Mouse (Mus musculus) forebrain, embryonic 12.5 days (tissue): ENCODE data around the gene Mus81. TPM values are rescaled to one million over a fixed set of nuclear protein-coding genes. Genes with fewer than 3 reads are reported as not detected.

ENCODE experiments used
- ATAC-seq: fragments of 200-750 bp; cut with Nextera tagmentation; 2 replicates; pipeline ENCODE4 v1.8.0; 2017; ENCODE audit warnings: moderate TSS enrichment; ENCODE audit not compliant: low FRiP score
- H3K27ac ChIP-seq: fragments of 300-500 bp; sonication (generic); 2 replicates; pipeline ENCODE4 v1.5.1; 2016; ENCODE audit warnings: mild to moderate bottlenecking
- H3K27me3 ChIP-seq: fragments of 300-500 bp; sonication (generic); 2 replicates; pipeline ENCODE4 v1.6.1; 2016; ENCODE audit warnings: mild to moderate bottlenecking
- H3K36me3 ChIP-seq: fragments of 300-500 bp; sonication (generic); replicated peaks from 2 replicates; pipeline ENCODE4 v1.6.1; 2016; ENCODE audit warnings: mild to moderate bottlenecking
- H3K4me1 ChIP-seq: fragments of 300-500 bp; sonication (generic); 2 replicates; pipeline ENCODE4 v1.6.1; 2016
- H3K4me2 ChIP-seq: fragments of 300-500 bp; sonication (generic); 2 replicates; pipeline ENCODE4 v1.6.1; 2016; ENCODE audit warnings: mild to moderate bottlenecking, moderate library complexity
- H3K4me3 ChIP-seq: fragments of 300-500 bp; sonication (generic); replicated peaks from 2 replicates; pipeline ENCODE4 v1.5.1; 2016; ENCODE audit warnings: mild to moderate bottlenecking
- H3K9ac ChIP-seq: fragments of 300-500 bp; sonication (generic); 2 replicates; pipeline ENCODE4 v1.6.1; 2016; ENCODE audit warnings: mild to moderate bottlenecking
- H3K9me3 ChIP-seq: fragments of 300-500 bp; sonication (generic); 2 replicates; pipeline ENCODE4 v1.6.1; 2016
- WGBS: fragments of 180-500 bp; shearing (Covaris S2); methylation state at CpG from one replicate; pipeline ENCODE4 v1.1.7; 2016; 5-methylcytosine and 5-hydroxymethylcytosine counted together
- polyA plus RNA-seq: library from polyadenylated mRNA; unstranded; fragments of >200 nt; fragmentation: Nextera tagmentation; extraction: Ambion mirVana; gene quantifications from 2 replicates; pipeline ENCODE4 v1.2.1, GENCODE M21; 2016

The Mus81 gene
- polyA plus RNA-seq, 1 experiment from 2014 or later = 40.6 TPM

DNA sequence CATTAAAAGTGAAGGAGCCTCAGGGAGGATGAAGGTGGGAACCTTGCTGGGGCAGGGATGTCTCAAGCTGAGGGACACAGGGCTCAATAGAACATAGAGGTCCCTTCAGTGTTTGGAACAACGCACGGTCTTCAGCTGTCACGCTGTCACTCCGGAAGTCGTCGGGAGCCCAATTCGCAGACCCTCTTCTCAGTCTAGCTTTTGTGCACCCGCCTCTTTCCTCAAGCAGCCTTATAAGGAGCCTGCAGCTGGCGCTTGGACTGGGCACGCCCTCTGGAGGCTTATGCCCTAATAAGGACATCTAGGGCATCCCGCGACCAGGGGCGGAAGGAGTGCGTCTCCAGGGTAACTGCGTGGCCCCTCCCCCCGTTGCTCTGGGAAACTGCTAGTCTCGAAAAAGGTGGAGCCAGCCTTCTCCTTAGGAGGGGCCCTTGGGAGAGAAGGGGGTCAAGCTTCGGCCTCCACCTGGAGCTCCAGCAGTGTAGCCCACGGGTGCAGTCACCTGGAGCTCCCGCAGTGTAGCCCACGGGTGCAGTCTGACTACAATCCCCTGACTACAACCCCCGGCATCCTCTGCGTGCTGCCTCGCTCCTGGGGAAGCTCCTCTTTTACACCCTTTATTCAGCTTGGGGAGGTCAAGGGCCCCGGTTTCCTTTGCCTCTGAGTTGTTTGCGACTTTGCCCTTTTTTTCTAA is 823 bp upstream of the Mus81 start:
- peak overlapping the region; percentile 42 for H3K4me3 ChIP-seq
- peak overlapping the region; percentile 53 for H3K9ac ChIP-seq
- peak; percentile 79 for ATAC-seq
- no peaks in the 10 kb centered on the region for H3K27me3 ChIP-seq
- peaks cover 42% of the 10 kb centered on the region for H3K36me3 ChIP-seq
- under 1% methylated on average over 26 of the region's 26 CpGs for WGBS
- peak overlapping the region; percentile 100 for H3K27ac ChIP-seq
- H3K4me1 ChIP-seq = peaks cover 46% of the 10 kb centered on the region
- H3K9me3 ChIP-seq = no peaks in the 10 kb centered on the region
- H3K4me2 ChIP-seq = peak overlapping the region; percentile 79

DNA sequence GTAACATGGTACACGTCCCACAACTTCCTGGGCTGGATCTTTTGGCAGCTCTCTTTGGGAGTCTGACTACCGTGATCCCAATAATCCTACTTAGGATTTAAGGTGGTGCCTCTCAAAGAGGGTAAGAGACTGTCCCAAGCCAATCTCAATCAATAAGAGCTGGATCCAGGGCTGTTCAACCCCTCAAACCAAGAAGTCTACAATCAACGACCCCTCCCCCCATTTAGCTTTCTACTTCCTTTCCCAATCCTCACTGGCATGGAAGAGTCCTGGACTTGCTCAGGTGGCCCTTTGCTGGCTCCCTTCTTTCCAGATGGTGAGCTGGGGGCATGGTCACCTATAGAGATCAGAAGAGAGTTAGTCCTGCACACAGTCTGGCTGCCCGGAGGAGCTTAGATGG is 1.4 kb downstream of the Mus81 start:
- H3K4me3 ChIP-seq = no peak overlapping the region
- 0 out of 2 replicates have a peak overlapping the region, but pooled peaks have one; percentile 53 for H3K9ac ChIP-seq
- ATAC-seq = no peak
- 92% methylated on average over 4 of the region's 4 CpGs for WGBS
- H3K9me3 ChIP-seq = no peaks in the 10 kb centered on the region
- H3K27ac ChIP-seq = no peak overlapping the region
- H3K4me1 ChIP-seq = peaks cover 32% of the 10 kb centered on the region
- H3K36me3 ChIP-seq = peaks cover 44% of the 10 kb centered on the region
- H3K27me3 ChIP-seq = no peaks in the 10 kb centered on the region
- H3K4me2 ChIP-seq = peak overlapping the region; percentile 79; the same call in 1 of the 2 replicates

DNA sequence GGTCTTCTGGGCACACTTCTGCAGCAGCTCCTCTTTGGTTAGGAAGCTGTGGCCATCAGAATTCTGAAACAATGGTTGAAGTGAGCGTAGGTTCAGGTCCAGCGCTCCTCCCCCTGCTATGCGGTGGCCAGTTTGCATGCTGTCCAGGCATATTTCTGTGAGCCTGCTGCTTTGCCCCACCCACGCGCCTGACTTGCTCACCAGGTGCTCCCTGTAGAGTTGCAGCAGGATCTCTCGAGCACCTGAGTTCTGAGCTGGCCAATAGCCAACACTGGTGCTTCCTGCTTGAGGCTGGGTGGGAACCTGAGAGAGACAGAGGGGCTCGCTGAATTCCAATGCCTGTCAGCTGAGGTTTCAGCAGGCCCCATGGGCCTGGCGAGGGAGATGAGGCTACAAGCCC is 1.9 kb downstream of the Mus81 start:
- Histone ChIP-seq H3K36me3 (peaks cover 49% of the 10 kb centered on the region), H3K4me1 (peaks cover 29% of the 10 kb centered on the region), H3K4me2 (no peak overlapping the region), H3K9ac (no peak overlapping the region), H3K9me3 (no peaks in the 10 kb centered on the region), H3K4me3 (0 out of 2 replicates have a peak overlapping the region, but pooled peaks have one; percentile 4), H3K27me3 (no peaks in the 10 kb centered on the region), H3K27ac (no peak overlapping the region)
- 88% methylated on average over 8 of the region's 8 CpGs for WGBS
- ATAC-seq = no peak

- peaks cover 52% of the 10 kb centered on the region for H3K36me3 ChIP-seq
- ATAC-seq = no peak
- H3K4me3 ChIP-seq = no peak overlapping the region
- H3K27me3 ChIP-seq = no peaks in the 10 kb centered on the region
- no peaks in the 10 kb centered on the region for H3K9me3 ChIP-seq
- WGBS = 92% methylated on average over 7 of the region's 7 CpGs
- H3K9ac ChIP-seq = no peak overlapping the region
- H3K4me2 ChIP-seq = no peak overlapping the region
- H3K27ac ChIP-seq = no peak overlapping the region
- peaks cover 29% of the 10 kb centered on the region for H3K4me1 ChIP-seq
These were observed 2.4 kb downstream of the Mus81 start for GRCm38 (mm10) chr19:5485821-5486220.

DNA sequence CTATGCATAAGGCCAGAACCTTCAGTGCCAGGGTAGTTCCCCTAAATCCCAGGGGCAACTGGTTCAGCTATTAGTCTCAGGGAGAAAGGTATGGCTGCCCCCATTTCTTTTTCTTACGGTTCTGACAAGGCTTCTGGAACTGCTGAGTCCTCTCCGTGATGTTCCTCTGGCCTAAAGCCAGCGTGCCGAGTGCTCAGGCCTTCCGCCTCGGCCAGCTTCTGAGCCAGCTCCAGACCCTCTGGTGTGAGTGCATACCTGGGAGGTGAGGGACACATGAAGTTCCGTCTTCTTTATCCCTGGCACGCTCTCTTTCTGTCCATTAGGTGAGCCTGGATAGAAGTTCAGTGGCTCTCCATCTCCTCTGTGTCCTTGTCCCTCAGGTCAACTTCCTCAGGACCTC is 2.8 kb downstream of the Mus81 start:
- no peak for ATAC-seq
- Histone ChIP-seq H3K27ac (no peak overlapping the region), H3K4me3 (no peak overlapping the region), H3K27me3 (no peaks in the 10 kb centered on the region), H3K4me2 (no peak overlapping the region), H3K9me3 (no peaks in the 10 kb centered on the region), H3K36me3 (peaks cover 52% of the 10 kb centered on the region), H3K9ac (no peak overlapping the region), H3K4me1 (peaks cover 29% of the 10 kb centered on the region)
- WGBS = 92% methylated on average over 8 of the region's 8 CpGs

DNA sequence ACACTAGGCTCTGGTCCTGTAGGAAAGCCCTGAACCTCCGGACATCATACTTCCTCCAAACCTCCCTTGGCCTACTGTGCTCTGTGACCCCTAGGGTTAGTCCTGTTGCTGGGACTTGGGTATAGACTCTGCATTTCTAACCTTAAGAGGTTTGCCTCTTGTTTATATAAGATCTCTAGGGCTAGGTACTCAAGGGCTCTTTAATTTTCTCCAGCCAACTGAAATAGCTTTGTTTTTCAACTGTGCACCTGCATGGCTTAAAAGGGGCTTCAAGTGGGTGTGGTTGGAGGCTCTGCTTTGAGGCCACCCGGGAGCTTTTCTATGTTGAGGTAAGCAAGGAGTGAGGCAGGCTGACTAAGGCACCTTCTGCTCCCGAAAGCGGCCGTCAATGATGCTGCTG is 3.7 kb downstream of the Mus81 start:
- no peak overlapping the region for H3K4me3 ChIP-seq
- H3K9me3 ChIP-seq = no peaks in the 10 kb centered on the region
- ATAC-seq = no peak
- peaks cover 25% of the 10 kb centered on the region for H3K4me1 ChIP-seq
- no peak overlapping the region for H3K27ac ChIP-seq
- H3K27me3 ChIP-seq = no peaks in the 10 kb centered on the region
- WGBS = 89% methylated on average over 5 of the region's 5 CpGs
- peaks cover 52% of the 10 kb centered on the region for H3K36me3 ChIP-seq
- H3K9ac ChIP-seq = no peak overlapping the region
- H3K4me2 ChIP-seq = no peak overlapping the region

DNA sequence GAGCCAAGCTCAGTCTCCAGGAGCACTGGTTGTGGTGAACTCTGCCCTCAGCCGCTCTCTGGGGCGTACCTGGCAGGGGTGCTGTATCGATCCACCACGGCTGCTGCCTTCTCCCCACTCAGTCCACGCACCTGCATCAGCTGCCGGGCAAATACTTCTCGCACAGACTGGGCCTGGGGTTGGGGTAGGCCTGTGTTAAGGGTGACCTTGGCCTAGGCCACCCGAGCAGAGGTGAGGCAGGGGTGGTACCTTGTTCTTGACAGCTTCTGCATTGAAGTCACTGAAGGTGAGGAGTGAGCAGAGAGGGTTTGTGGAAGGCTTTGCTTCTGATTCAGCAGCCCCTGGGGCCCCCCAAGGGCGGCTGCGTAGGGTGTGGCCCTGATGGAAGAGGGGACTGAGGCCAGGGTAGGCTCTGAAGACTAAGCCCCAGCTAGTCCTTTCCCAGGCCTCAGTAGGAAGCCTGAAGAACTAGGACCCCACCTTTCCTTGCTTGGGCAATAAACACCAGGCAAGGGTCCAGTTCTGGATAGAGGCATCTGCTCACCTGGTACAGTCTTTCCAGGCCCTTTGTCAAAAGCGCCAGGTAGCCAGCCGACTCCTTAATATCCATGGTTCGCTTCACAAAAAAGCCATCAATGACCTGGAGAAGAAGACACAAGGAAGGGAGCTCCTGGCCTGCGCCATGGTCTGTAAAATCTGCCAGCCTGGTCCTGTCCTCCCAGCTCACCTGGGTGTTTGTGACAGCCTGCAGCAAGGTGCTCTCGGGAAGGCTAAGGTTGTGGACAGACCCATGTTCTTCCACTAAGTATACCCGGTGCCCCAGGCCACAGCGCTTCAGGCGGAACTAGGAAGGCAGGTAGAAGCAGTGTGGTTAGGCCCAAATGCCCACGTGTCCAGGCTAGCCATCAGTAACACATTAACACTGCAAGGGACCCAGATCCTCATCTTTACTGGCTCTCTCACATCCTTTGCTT is 4.5 kb downstream of the Mus81 start:
- Histone ChIP-seq H3K9me3 (no peaks in the 10 kb centered on the region), H3K4me3 (no peak overlapping the region), H3K4me1 (peaks cover 21% of the 10 kb centered on the region), H3K4me2 (no peak overlapping the region), H3K9ac (no peak overlapping the region), H3K27me3 (no peaks in the 10 kb centered on the region), H3K36me3 (peaks cover 52% of the 10 kb centered on the region), H3K27ac (no peak overlapping the region)
- 95% methylated on average over 19 of the region's 19 CpGs for WGBS
- no peak for ATAC-seq

GRCm38 (mm10) chr19:5481398-5481797 is 6.8 kb downstream of the Mus81 start:
- Histone ChIP-seq H3K9ac (no peak overlapping the region), H3K27me3 (no peaks in the 10 kb centered on the region), H3K4me3 (no peak overlapping the region), H3K36me3 (peaks cover 52% of the 10 kb centered on the region), H3K9me3 (no peaks in the 10 kb centered on the region), H3K4me1 (peaks cover 2% of the 10 kb centered on the region; the same call in 1 of the 2 replicates), H3K27ac (no peak overlapping the region), H3K4me2 (no peak overlapping the region)
- no peak for ATAC-seq
- WGBS = 93% methylated on average over 10 of the region's 10 CpGs

GRCm38 (mm10) chr19:5480016-5480415 is 8.2 kb downstream of the Mus81 start:
- Histone ChIP-seq H3K27me3 (no peaks in the 10 kb centered on the region), H3K4me1 (peaks cover 11% of the 10 kb centered on the region), H3K36me3 (peaks cover 39% of the 10 kb centered on the region), H3K27ac (no peak overlapping the region), H3K4me2 (no peak overlapping the region), H3K9me3 (no peaks in the 10 kb centered on the region), H3K4me3 (no peak overlapping the region), H3K9ac (no peak overlapping the region)
- 92% methylated on average over 10 of the region's 10 CpGs for WGBS
- ATAC-seq = no peak

- Histone ChIP-seq H3K36me3 (peaks cover 17% of the 10 kb centered on the region), H3K4me3 (no peak overlapping the region), H3K9me3 (no peaks in the 10 kb centered on the region), H3K27ac (no peak overlapping the region), H3K4me1 (peaks cover 26% of the 10 kb centered on the region), H3K4me2 (no peak overlapping the region; the same call in 1 of the 2 replicates), H3K9ac (no peak overlapping the region), H3K27me3 (no peaks in the 10 kb centered on the region)
- no peak for ATAC-seq
- WGBS = 89% methylated on average over 18 of the region's 18 CpGs
These were observed 10.4 kb downstream of the Mus81 start for GRCm38 (mm10) chr19:5477668-5478300.

GRCm38 (mm10) chr19:5477004-5477667 is 11.1 kb downstream of the Mus81 start:
- H3K36me3 ChIP-seq = peaks cover 11% of the 10 kb centered on the region
- H3K4me2 ChIP-seq = no peak overlapping the region
- WGBS = 88% methylated on average over 10 of the region's 10 CpGs
- H3K27ac ChIP-seq = no peak overlapping the region
- H3K27me3 ChIP-seq = no peaks in the 10 kb centered on the region
- no peaks in the 10 kb centered on the region for H3K9me3 ChIP-seq
- no peak for ATAC-seq
- H3K4me3 ChIP-seq = no peak overlapping the region
- peaks cover 26% of the 10 kb centered on the region for H3K4me1 ChIP-seq
- no peak overlapping the region for H3K9ac ChIP-seq
